Mouse (Mus musculus) ES-E14 (cell line): Measurements from ENCODE around the gene Arhgef25.

Source experiments
- MAFK ChIP-seq: IDR thresholded peaks from 2 replicates; pipeline ENCODE4 v1.6.1; 2014; ENCODE audit warnings: mild to moderate bottlenecking, low read depth, low read length, inconsistent platforms; ENCODE audit not compliant: insufficient read depth
- ZC3H11A ChIP-seq: IDR thresholded peaks from 2 replicates; pipeline ENCODE4 v1.6.1; 2012; ENCODE audit warnings: low read depth, mild to moderate bottlenecking, inconsistent platforms, low read length, borderline replicate concordance
- ZNF384 ChIP-seq: IDR thresholded peaks from 2 replicates; pipeline ENCODE4 v1.6.1; 2012; ENCODE audit warnings: low read depth, low read length, inconsistent platforms

DNA sequence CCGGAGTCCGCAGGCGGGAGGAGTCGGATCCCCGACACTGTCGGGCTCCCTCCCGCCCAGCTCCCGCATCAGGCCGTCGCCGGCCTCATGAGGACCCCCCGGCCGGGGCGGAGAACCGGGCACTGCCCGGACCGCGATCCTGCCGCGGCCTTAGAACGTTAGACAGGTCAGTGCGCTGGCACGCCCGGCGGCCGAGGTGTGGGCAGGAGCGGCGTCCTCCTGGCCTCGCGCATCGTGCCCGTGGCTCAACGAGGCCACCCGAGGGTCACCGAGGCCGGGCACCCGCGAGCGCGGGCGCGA is 24.6 kb downstream of the Arhgef25 start:
- TF ChIP-seq ZC3H11A (no peak), ZNF384 (no peak), MAFK (no peak)
